Mouse (Mus musculus): ENCODE data around the gene Gjb6. TPM values are rescaled to one million over a fixed set of nuclear protein-coding genes. Genes with fewer than 3 reads are reported as not detected.

Gene Gjb6
- polyA plus RNA-seq, 1 experiment from 2014 or later, result 7.6 TPM

DNA sequence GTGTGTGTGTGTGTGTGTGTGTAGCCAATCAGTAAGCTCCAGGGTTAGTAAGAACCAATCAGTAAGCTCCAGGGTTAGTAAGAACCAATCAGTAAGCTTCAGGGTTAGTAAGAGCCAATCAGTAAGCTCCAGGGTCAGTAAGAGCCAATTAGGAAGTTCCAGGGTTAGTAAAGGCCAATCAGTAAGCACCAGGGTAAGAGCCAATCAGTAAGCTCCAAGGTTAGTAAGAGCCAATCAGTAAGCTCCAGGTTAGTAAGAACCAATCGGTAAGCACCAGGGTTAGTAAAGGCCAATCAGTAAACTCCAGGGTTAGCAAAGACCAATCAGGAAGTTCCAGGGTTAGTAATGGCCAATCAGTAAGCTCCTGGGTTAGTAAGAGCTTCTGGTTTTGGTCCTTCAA is 50.5 kb downstream of the Gjb6 start:
- Histone ChIP-seq H3K9me3 (no peaks in the 10 kb centered on the region), H3K27ac (replicated peaks) (no peak overlapping the region), H3K27me3 (no peaks in the 10 kb centered on the region), H3K36me3 (no peaks in the 10 kb centered on the region), H3K4me2 (replicated peaks) (no peak overlapping the region), H3K4me1 (no peaks in the 10 kb centered on the region), H3K4me3 (no peak overlapping the region), H3K9ac (replicated peaks) (no peak overlapping the region)
- WGBS, result 97% methylated on average over 1 of the region's 1 CpGs
- ATAC-seq (replicated peaks), result no peak

DNA sequence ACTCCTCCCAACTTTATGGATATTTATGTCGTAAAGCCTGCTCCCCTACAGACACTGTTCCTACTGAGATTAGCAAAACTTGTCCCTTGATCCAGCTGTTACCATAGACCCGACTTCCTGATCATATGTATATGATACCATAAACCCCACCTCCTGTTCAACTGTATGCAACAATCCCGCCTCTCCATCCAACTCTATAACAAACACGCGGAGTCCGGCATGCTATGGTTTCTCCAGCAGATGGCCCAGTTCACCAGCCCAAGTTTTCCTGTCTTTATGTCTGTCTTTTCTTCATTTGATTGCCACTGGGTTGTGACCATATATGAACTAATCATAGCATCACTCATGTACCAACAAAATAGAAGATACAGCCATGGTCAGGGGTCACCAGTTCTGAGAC is 57.9 kb downstream of the Gjb6 start:
- Histone ChIP-seq H3K27ac (replicated peaks) (no peak overlapping the region), H3K9ac (replicated peaks) (no peak overlapping the region), H3K4me3 (no peak overlapping the region), H3K9me3 (no peaks in the 10 kb centered on the region), H3K36me3 (no peaks in the 10 kb centered on the region), H3K4me2 (replicated peaks) (no peak overlapping the region), H3K4me1 (no peaks in the 10 kb centered on the region), H3K27me3 (no peaks in the 10 kb centered on the region)
- WGBS, result 84% methylated on average over 6 of the region's 6 CpGs
- ATAC-seq (replicated peaks), result no peak

Other genes with a start within 250 kb of the Gjb6 start
- gene Zmym2, start 247.0 kb downstream of the Gjb6 start, polyA plus RNA-seq (2015; fragmentation: Nextera tagmentation; extraction: Ambion mirVana), result 70.8 and 74.7 TPM in 2 replicates
- gene Gja3, start 75.5 kb downstream of the Gjb6 start, polyA plus RNA-seq (2015; fragmentation: Nextera tagmentation; extraction: Ambion mirVana), result 0.08 and 0.17 TPM in 2 replicates
- gene Gjb2, start 28.9 kb downstream of the Gjb6 start, polyA plus RNA-seq (2015; fragmentation: Nextera tagmentation; extraction: Ambion mirVana), result 5.3 and 7.1 TPM in 2 replicates
- not detected in 2 replicates for gene Gm4491, start 17.7 kb downstream of the Gjb6 start, polyA plus RNA-seq (2015; fragmentation: Nextera tagmentation; extraction: Ambion mirVana)